Mouse (Mus musculus): ENCODE measurements around the gene Olfr459.

Gene Olfr459

DNA sequence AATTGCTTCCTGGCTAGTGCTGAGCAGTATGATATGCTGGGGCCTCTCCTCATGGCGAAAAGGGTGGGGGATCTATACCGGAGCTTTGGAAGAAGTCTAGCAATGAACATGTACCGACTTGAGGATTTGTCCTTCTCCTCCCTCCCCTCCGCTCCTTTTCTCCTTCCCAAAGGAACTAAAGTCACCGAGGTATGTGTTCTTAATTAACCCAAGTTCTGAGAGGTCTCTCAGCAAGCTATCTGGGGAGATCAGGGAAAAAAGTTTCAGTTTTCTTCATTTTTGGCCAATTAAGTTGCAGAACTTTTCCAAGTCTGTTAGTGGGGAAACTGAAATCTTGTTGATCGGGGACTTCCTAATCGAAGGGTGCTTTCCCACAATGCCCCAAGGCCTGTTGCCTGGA lies at the start of gene Olfr459:
Gene Olfr459, minus strand, starts transcription at position 101 of the 400 bp plus-strand sequence.
- DNase-seq (ENCODE audit: low spot score in 2 of 2): no peak

- no peak for DNase-seq (ENCODE audit: low spot score in 2 of 2)
Measured at GRCm38 (mm10) chr6:41824086-41824485, 49.1 kb upstream of the Olfr459 start.

GRCm38 (mm10) chr6:41786700-41787099 lies 11.7 kb upstream of the Olfr459 start:
- DNase-seq (ENCODE audit: low spot score in 2 of 2): no peak

DNA sequence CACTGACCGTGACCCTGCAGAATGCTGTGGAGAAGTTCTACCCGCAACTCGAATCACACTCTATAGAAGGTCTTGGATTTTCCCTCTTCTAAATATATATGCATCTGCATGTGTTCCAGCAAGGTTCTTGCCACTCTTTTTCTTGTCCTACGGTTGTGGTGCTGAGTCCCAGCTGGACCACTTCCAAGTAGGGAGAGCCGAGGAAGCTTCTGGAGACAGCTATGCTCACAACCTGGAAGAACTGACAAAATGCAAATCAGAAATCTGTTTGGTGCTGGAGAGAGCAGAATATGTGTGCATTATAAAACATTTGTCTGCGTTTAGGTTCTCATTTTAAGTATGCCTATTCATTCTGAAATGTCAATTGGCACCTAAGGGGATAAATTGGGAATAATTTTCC lies 744 bp upstream of the Olfr459 start:
- DNase-seq (ENCODE audit: low spot score in 2 of 2): no peak

GRCm38 (mm10) chr6:41769872-41770271 lies 5.1 kb downstream of the Olfr459 start:
- DNase-seq (ENCODE audit: low spot score in 2 of 2): no peak

DNA sequence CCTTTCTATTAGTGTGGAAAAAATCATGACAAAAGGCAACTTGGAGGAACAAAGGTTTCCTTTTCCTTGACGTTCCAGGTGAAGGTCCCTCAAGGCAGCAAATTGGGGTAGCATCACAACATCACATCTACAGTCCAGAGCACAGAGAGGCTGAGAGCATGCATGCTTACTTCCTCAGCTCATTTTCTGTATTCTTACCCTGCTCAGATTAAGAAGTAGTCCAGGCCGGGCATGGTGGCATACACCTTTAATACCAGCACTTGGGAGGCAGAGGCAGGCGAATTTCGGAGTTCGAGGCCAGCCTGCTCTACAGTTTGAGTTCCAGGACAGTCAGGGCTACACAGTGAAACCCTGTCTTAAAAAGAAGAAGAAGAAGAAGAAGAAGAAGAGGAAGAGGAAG lies 10.7 kb downstream of the Olfr459 start:
- DNase-seq (ENCODE audit: low spot score in 2 of 2): no peak

- no peak for DNase-seq (ENCODE audit: low spot score in 2 of 2)
Measured at GRCm38 (mm10) chr6:41762370-41762757, 12.6 kb downstream of the Olfr459 start.

GRCm38 (mm10) chr6:41761702-41762369 lies 13.1 kb downstream of the Olfr459 start:
- DNase-seq (ENCODE audit: low spot score in 2 of 2): peak in 1 of 2 experiments; percentile 63

DNA sequence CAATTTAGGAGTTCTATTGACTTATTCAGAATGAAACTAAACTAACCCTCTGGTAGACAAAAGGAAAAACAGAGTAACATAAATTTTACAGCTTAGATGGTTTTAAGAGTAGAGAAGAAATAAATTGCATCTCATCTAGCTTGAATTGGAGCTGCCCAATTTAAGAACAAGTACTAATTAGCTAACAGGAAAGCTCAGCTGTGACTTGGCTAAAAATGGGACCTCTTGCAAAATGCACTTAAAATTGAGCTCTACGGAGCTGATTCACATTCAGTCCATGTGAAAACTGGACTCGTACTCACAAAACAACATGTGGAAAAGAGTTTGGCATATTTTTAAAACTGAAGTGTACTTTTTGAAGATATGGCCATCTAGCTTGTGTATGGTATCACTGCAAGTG lies 15.4 kb downstream of the Olfr459 start:
- DNase-seq (ENCODE audit: low spot score in 2 of 2): no peak

DNA sequence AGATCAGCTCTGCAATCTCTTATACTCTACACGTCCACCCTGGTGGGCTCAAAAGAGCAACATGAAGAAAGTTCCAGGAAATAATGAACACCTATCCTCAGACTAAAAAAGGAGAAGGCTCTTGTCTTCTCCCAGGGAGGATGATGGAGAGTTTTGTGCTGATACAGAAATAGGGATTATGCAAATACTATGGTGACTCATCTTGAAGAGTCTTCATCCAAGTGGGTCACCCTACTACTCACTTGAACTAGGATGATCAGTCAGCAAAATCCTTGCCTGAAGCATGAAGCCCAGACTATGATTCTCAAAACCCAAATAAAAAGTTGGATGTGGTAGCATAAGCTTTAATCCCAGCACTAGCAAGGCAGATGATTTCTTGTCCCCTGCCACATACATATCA lies 16.6 kb downstream of the Olfr459 start:
- no peak for DNase-seq (ENCODE audit: low spot score in 2 of 2)

GRCm38 (mm10) chr6:41757199-41757598 lies 17.8 kb downstream of the Olfr459 start:
- no peak for DNase-seq (ENCODE audit: low spot score in 2 of 2)

DNA sequence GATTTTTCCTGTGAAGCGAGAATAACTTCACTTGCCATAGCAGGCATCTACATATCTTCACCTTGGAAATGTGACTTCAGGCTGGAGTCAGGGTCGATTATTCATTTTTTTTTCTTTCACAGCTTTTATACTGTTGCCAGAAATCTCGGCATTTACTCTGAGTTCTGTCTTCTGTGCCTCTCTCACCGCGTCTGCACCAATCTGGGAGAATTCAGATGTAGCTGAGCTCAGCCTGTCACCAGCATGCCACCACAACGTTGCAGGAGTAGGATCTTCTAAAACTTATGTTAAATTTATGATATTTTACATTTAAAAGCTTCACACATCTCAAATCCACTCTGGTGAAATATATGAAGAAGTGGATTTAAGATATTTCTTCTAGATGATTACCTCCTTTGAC lies 20.4 kb downstream of the Olfr459 start:
- DNase-seq (ENCODE audit: low spot score in 2 of 2): no peak

DNA sequence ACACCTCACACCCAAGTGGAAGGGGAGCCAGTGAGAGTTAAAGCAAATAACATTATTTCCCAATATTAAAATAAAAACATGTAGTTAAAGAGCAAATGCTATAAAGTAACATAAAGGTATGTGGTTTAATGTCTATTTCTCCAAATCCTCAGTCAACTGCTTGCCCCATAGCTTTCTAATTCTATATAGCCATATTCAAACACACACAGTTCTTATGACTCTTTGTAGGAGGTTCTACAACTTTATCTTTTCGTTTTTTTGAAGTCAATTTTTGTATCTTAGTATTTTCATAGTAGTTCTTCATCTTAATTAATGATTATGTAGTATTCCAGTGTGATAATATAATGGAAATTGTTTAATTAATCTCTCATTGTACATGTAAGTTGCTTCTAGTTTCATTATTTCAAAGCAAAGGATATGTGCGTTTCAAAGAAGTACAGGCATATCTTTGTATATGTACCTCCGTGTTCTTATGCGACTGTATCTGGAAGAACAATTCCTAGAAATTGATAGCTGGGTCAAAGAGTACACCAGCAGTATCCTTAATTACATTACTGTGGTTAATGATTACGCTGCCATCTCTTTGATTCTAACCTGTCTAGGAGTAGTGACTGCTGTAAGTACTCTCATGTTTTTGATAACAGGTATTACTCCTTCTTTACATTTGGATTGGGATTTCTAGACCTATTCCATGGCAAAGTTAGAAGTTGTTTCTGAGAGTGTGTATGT lies 30.1 kb downstream of the Olfr459 start:
- DNase-seq (ENCODE audit: low spot score in 2 of 2): no peak

DNA sequence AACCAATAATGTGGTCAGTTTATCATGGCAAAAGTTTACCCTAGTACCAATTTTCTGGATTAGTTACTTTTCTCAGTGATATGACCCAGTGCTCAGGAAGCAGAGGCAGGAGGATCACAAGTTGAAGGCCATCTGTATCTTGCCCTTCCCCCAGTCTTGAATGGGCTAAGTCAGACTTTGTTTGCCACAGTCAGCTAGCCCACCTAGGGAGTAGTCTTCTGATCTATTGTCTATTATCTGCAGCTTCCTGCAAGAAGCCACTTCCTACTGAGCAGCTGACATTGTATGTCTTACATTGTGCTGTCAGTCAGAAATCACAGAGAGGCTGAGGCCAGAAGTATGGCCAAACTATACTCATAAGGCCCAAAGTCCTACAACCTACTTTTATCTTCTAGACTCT lies 33.9 kb downstream of the Olfr459 start:
- no peak for DNase-seq (ENCODE audit: low spot score in 2 of 2)

DNA sequence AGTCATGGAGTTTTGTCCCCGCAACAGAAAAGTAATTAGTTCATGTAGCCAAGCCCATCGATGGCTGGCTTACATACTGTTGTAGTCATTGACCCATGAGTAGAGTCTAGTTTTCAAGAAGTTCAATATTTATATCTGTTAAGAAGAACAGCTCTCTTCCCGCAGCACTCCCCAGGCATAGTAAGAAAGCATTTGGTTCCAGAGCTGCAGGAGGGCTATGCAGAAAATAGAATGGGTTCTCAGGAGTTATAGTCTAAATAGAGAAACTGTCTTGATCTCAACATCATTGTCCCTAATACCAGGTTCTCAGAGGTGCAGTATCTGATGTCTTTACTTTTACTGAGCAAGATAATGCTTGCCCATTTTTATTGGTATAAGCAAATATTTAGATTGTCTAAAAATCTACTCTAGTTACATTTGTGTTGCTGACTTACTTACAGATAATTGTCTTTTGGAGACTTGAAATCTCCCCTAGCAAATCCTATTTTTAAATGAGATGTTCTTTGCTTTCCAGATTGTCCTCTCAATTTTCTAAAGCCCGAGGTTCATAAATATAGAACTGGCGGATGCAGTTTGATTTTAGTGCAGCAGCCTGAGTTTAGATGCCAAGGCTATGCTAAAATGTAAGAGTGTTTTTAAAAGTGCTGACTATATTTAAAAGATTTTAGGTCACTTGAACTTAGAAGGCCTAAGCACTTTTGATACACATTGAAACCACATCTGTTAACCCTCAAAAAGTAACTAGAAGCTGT lies 40.1 kb downstream of the Olfr459 start:
- DNase-seq (ENCODE audit: low spot score in 2 of 2): no peak

- DNase-seq (ENCODE audit: low spot score in 2 of 2): peak in 1 of 2 experiments; percentile 36
Measured at GRCm38 (mm10) chr6:41727989-41728609, 46.9 kb downstream of the Olfr459 start.

GRCm38 (mm10) chr6:41721430-41721829 lies 53.5 kb downstream of the Olfr459 start:
- DNase-seq (ENCODE audit: low spot score in 2 of 2): no peak
